ENCODE assay signal across 24 mouse cellular contexts in genomic region chr1:43593069-43593468, GRCm38 (mm10).
"Had no signal": no experiment of that assay in that cellular context is flagged by ENCODE, and none has a peak within 500 bp of the region (broad histone marks: within the 10 kb centered on the region; RNA-seq: fewer than 3 reads in every experiment).

No protein-coding gene starts in this region.

- H3K4me2 ChIP-seq: heart, embryonic 11.5 days; heart, embryonic 13.5 days; heart, embryonic 15.5 days; hindbrain, embryonic 13.5 days; hindbrain, embryonic 15.5 days; kidney, embryonic 15.5 days; limb, embryonic 12.5 days had no signal

- H3K9ac ChIP-seq: heart, embryonic 13.5 days; heart, embryonic 15.5 days; hindbrain, embryonic 13.5 days; hindbrain, embryonic 15.5 days; kidney, embryonic 15.5 days; limb, embryonic 12.5 days had no signal

- H3K27me3 ChIP-seq: heart, embryonic 13.5 days; heart, embryonic 15.5 days; hindbrain, embryonic 13.5 days; hindbrain, embryonic 15.5 days; kidney, embryonic 15.5 days; limb, embryonic 12.5 days had no signal

- H3K9me3 ChIP-seq: heart, embryonic 13.5 days; heart, embryonic 15.5 days; hindbrain, embryonic 13.5 days; hindbrain, embryonic 15.5 days; kidney, embryonic 15.5 days; limb, embryonic 10.5 days; limb, embryonic 12.5 days had no signal

- DNase-seq: gastrocnemius, adult 2 months; gastrocnemius, postnatal 14 days; gastrocnemius, postnatal 36 days; heart, adult 2 months; heart, postnatal 14 days; heart, postnatal 36 days; kidney, adult 11 months; kidney, adult 2 months; kidney, adult 9 months; kidney, postnatal 14 days; kidney, postnatal 36 days; layer of hippocampus, adult 9-11 months; layer of hippocampus, postnatal 36 days had no signal

- H3K36me3 ChIP-seq: heart, embryonic 13.5 days; heart, embryonic 15.5 days; hindbrain, embryonic 13.5 days; hindbrain, embryonic 15.5 days; kidney, embryonic 15.5 days; limb, embryonic 10.5 days; limb, embryonic 12.5 days had no signal

- H3K4me3 ChIP-seq: gastrocnemius, adult 2 months; heart, adult 2 months; heart, embryonic 13.5 days; heart, embryonic 15.5 days; hindbrain, embryonic 13.5 days; hindbrain, embryonic 15.5 days; kidney, embryonic 15.5 days; left cerebral cortex, adult 2 months; limb, embryonic 10.5 days; limb, embryonic 12.5 days had no signal

- H3K4me1 ChIP-seq: hindbrain, embryonic 15.5 days had no signal

- H3K27ac ChIP-seq: gastrocnemius, adult 2 months; heart, adult 2 months; heart, embryonic 13.5 days; heart, embryonic 15.5 days; hindbrain, embryonic 13.5 days; hindbrain, embryonic 15.5 days; hindbrain, postnatal 0 days; kidney, embryonic 15.5 days; kidney, postnatal 0 days; left cerebral cortex, adult 2 months; limb, embryonic 10.5 days; limb, embryonic 12.5 days had no signal
